Mouse (Mus musculus): ENCODE results near the gene Npas3.

Gene Npas3

DNA sequence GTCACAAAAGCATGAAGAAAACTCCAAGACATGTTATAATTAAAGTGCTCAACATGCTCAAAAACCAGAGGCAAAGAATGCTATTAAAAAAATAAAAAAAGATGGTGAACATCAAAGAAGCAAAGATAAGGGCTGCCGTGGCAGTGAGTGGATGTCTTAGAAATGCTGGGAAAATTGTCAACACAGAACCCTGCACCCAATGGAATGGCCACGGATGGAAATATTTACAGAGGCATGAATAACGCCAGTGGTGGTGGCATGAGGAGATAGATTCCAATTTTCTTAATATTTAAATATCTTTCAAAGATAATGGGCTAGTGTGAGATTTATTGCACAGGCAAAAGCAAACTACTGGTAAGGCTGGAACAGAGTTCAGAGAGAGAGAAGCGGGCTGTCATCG, 628.2 kb downstream of the Npas3 start:
- DNase-seq = no peak

GRCm38 (mm10) chr12:53881684-53882083, 633.2 kb downstream of the Npas3 start:
- no peak for DNase-seq

DNA sequence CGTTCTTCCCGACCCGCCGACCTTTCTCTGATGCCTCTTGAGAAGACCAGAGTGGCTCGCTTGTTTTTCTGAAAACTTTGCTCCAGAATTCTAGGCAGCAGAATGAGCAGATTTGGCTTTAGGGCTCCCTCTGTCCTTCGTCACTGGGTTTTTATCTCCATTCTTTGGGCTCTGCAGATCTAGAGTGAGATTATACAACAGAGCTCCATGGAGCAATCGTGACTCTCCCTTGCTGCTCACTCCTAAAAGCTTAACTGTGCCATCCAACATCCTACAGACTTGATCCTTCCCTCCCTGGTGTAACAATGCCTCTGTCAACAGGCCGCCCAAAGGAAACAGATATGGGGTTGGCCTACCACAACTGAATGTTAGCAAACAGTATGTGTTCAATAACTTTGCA, 634.4 kb downstream of the Npas3 start:
- DNase-seq = no peak

DNA sequence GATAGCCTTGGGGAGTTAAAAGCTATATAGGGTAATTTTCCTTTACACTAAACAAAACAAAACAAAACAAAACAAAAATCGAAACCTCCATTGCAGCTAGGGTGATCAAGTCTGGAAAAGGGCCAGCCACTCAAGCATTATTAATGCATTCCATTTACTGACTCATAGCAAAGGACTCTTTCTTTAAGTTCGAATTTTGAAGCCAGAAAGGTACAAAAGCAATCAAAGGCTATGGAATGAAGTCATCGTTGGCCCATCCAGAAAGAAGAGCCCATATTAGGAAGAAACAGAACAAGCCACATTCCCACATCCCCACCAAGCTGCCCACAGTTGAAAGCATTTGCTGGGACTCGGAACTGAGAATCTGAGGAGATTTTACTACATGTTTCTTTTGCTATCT, 640.1 kb downstream of the Npas3 start:
- no peak for DNase-seq

- DNase-seq = no peak
Measured at GRCm38 (mm10) chr12:53895909-53896308, 647.4 kb downstream of the Npas3 start.

DNA sequence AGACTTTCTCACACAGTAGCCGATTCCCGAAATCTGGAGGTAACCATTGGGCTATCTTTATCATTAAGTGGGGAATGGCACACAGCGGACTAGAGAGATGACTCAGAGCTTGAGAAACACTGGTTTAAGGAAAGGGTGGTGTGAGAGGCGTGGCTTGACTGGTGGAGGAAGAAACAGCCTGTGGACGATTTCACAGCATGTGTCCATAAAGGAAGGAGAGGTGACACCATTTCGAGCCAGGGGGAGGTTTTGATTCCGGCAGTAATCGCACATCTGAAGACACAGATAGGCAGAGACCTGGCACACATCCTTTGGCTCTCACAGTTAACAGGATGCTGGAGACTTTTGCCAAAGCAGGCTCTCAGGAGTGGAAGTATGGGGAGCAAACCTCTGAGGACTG, 660.3 kb downstream of the Npas3 start:
- no peak for DNase-seq

- no peak for DNase-seq
Measured at GRCm38 (mm10) chr12:53910192-53910591, 661.7 kb downstream of the Npas3 start.

DNA sequence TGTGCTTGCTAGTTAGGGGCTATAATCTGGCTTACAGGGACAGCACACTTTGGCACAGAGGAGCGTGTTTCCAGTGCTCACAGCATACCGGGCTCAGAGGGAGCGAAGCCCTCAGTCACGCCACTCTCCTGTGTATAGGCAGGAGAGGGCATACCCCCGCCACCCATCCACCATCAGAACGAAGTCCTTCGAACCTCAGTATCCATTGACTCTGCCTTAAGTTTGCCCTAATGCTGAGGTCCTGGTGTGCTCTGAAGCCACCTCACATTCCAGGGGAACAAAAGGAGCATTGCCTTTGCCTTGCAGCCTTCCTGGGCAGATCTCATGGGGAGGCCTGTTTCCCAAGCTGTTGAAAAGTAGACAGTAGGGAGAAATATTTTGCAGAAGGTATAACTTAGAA, 673.7 kb downstream of the Npas3 start:
- no peak for DNase-seq

- DNase-seq = no peak
Measured at GRCm38 (mm10) chr12:53948826-53949225, 700.3 kb downstream of the Npas3 start.

DNA sequence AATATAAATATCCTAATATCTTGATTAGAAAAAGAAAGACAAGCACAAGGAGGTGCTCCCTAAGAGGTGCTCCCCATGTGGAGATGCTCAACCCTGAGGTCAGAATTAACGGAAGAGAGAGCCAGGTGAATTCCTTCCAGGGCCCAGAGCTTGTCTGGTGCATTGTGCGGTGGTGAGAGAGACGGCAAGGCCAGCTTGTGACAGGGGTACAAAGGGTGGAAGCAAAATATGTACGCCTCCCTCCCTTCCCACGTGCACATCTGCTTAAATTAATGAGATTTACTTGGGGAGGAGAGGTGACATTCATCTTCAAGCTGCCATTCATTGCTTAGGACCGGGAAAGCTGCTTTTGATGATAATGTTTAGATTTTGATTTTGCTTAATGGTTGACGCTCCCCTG, 713.5 kb downstream of the Npas3 start:
- no peak for DNase-seq

DNA sequence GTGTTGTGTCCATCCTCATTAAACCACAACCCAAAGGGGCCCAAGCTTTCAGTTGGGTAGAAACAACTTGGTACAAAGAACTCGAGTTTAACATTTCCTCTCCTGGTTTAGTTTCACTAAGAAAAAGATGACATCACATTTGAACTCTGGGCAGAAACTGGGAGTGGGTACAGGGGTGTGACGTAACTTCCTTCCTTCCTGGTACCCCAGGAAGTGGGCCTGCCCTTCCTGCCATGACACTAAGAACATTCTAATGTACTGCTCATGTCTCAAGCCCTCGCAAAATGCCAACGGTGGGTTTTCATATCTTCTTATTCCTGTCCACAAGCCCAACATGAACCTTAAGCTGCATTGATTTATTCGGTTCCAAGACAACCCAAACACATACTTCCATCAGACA, 715.1 kb downstream of the Npas3 start:
- DNase-seq = no peak

DNA sequence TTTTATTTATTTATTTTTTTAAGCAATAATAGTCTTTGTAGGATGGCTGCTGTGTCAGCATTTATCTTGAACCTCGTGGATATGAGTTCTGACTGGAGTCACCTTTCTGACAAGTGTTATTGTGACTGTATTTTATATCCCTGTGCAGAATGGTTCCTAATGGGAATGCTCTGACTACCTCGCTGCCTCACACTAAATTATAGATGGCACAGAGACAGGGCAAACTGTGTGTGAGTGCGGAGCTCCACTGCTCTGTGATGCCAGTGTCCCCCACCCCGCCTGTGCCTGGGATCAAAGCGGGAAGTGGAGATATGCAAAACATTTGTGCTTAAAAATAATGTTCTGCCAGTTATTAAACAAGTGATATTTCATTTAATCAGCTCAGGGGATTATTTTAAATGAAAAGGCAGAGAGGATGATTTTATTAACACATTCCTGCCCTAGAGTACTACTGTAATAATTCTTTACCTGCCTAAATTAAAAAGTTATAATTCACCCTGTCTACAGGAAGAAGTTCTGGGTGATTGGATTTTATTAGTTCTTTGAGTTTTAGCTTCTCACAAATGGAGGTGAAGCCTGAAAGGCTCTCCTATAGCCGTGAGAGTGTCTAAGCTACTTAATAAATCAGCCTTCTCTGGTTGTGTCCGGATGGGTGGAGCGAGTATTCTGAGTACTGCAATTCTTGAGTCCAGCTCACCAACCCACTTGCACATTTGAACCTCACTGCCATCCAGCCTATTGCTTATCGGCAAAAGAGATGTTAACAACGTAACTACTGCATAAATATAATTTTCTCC, 721.1 kb downstream of the Npas3 start:
- no peak for DNase-seq

GRCm38 (mm10) chr12:53970721-53971120, 722.2 kb downstream of the Npas3 start:
- DNase-seq = no peak

DNA sequence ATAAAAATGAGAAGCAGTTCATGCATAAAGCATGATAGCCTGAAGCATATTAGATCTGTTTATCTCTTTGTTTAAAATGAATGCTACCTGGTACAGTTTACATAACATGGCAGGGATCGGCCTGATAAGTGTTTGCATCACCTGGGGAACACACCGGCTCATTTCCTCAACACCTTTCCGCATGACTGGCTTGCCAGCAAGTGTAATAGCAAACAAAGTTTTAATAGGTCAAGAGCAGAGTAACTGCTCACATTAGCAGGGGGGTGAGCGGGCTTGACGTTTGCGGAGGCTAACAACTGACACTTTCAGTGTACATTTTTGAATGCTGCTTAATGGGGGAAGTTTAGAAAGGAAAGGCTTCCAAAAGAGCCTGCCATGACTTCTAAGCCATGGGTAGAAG, 724.9 kb downstream of the Npas3 start:
- peak; percentile 48 to 57 for DNase-seq

DNA sequence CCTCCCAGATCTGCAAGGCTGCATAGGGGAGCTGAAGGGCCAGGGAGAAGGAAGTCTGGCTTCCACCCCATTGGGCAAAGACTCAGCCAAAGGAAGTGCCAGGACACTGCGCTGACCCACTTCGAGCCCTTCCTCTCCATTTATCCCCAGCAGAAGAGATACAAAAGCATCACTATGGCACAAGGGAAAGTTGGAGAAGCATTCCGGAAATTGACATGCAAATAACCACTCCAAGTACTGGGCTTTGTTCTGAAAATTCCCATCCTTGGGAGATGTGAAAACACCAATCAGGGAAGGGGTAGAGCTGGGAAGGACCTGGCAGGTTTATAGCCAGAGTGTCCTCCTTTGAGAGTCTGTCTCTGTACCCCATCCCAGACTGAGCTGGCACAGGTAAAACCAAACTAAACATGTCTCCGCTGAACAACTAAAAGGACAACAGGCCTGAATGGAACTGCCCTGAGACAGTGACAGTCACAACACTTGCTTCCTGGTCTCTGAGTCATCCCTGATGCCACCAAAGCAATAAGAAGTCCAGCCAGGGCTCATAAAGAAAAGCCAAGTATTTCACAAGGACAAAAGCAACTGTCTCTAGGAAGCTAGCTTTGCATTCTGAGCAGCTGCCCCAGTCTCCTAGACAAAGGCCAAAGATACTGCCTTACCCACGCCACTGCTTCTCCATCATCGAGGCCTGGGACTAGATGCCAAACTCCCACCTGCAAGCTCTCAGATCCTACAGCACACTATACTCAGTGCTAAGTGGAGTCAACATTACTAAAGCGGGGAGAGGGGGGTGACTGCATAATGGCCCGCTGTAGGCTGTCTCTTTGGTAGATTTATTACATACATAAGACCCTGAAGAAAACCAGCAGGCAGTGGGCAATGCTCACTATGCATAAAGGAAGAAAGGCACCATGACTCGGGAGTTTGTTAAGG, 733.4 kb downstream of the Npas3 start:
- no peak for DNase-seq

GRCm38 (mm10) chr12:53983946-53984345, 735.5 kb downstream of the Npas3 start:
- DNase-seq = peak in 1 of 2 experiments; percentile 7

- no peak for DNase-seq
Measured at GRCm38 (mm10) chr12:53985851-53986842, 737.7 kb downstream of the Npas3 start.

- DNase-seq = peak in 1 of 2 experiments; percentile 47
Measured at GRCm38 (mm10) chr12:53992411-53992810, 743.9 kb downstream of the Npas3 start.

GRCm38 (mm10) chr12:53995710-53996109, 747.2 kb downstream of the Npas3 start:
- no peak for DNase-seq

DNA sequence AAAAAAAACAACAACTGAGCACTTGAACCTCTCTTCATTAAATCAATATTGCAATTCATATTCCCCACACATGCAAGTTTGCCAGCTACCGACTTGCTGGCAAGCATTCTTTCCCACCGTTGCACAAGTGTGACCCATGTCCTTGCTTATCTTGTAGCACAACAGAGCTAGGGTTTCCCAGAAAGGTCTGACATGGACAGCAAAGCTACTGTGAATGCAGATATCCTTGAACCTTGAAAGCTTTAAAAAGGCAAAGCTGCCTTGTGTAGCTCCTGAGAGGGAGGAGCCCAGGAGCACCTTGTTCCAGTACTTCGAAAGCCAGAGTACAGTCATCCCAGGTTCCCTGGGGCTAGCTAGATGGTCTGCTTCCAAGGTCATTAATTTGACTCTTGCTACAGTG, 748.7 kb downstream of the Npas3 start:
- no peak for DNase-seq

DNA sequence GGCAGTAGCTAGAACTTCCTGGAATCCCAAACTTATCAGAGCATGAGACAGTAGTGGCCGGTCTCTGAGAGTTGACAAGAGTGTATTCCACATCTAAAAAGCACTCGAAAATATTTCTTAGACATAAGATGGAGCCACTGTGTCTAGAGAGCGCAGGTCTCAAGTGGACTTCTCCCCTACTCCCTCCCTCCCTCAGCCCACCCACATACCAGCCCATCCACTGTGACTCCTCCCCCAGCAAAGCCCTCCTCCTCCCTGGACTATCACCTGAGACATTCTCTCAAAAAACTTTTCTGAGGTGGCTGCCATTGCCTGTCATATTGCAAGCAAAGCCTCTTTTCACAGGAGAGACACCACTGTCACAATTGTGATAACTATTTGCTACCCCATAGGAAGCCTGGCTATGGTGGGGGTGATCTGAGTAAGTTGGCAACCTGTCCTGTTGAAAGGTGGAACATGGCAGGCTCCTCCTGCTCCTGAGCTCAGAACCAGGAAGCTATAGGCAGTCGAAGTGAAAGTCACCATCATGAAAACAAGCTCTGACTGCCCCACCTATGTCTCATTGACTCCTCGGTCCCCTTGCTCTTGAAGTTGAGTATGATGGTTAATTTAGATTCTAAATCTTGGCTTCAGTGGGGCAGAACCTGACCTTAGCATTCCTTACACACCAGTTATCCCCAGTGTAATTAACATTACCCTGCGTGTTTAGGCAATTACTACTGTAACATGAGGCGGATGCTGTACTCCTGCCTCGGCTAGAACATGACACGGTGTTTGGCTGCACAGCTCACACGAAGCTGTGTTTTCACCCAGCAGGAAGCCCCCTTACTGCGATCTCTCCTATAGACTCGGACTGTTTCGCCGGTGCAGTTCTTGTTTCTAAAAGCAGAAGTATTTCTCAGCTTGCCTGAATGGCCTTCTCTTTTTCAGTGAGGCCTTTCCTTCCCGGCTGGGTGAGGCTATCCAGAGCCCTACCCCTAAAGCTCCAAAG, 751.5 kb downstream of the Npas3 start:
- no peak for DNase-seq

All from kidney, postnatal 36 days (tissue).